Mouse (Mus musculus): ENCODE measurements around the gene D16Ertd472e.

GRCm38 (mm10) chr16:78619386-78619785 lies 42.9 kb upstream of the D16Ertd472e start:
- TF ChIP-seq CHD2 (IDR thresholded peaks at IDR 0.05; ENCODE audit: low read depth, low read length) (no peak), ZC3H11A (IDR thresholded peaks at IDR 0.05; ENCODE audit: borderline replicate concordance, low read depth, low read length) (no peak), ZNF384 (IDR thresholded peaks at IDR 0.05; ENCODE audit: low read depth, low read length) (no peak), MAFK (IDR thresholded peaks at IDR 0.05; ENCODE audit: insufficient read depth, low read depth, low read length) (no peak)
